Mouse (Mus musculus) liver, embryonic 13.5 days (tissue): ENCODE measurements around the gene Rsbn1l. TPM values are rescaled to one million over a fixed set of nuclear protein-coding genes. Genes with fewer than 3 reads are reported as not detected.
A peak's percentile ranks its signal among the peaks of the same experiment; 100 is the strongest.

Experiments used
- ATAC-seq: fragments of 200-750 bp; cut with Nextera tagmentation; 2 replicates; pipeline ENCODE4 v1.8.0; 2017; ENCODE audit warnings: low read depth, mild to moderate bottlenecking, moderate number of reproducible peaks, moderate library complexity
- DNase-seq: peaks from one replicate; pipeline ENCODE4 v3.0.0; 2022
- H3K27ac ChIP-seq: fragments of 300-500 bp; sonication (generic); 2 replicates; pipeline ENCODE4 v1.5.1; 2015; ENCODE audit warnings: moderate library complexity, mild to moderate bottlenecking, inconsistent platforms
- H3K27me3 ChIP-seq: fragments of 300-500 bp; sonication (generic); 2 replicates; pipeline ENCODE4 v1.6.1; 2015; ENCODE audit warnings: mild to moderate bottlenecking, inconsistent platforms
- H3K36me3 ChIP-seq: fragments of 300-500 bp; sonication (generic); 2 replicates; pipeline ENCODE4 v1.6.1; 2015; ENCODE audit warnings: mild to moderate bottlenecking, inconsistent platforms
- H3K4me1 ChIP-seq: fragments of 300-500 bp; sonication (generic); replicated peaks from 2 replicates; pipeline ENCODE4 v1.6.1; 2015; ENCODE audit warnings: inconsistent platforms
- H3K4me2 ChIP-seq: fragments of 300-500 bp; sonication (generic); 2 replicates; pipeline ENCODE4 v1.6.1; 2015; ENCODE audit warnings: inconsistent platforms, mild to moderate bottlenecking, moderate library complexity
- H3K4me3 ChIP-seq: fragments of 300-500 bp; sonication (generic); replicated peaks from 2 replicates; pipeline ENCODE4 v1.5.1; 2015; ENCODE audit warnings: mild to moderate bottlenecking, inconsistent platforms
- H3K9ac ChIP-seq: fragments of 300-500 bp; sonication (generic); 2 replicates; pipeline ENCODE4 v1.6.1; 2015; ENCODE audit warnings: mild to moderate bottlenecking, inconsistent platforms
- H3K9me3 ChIP-seq: fragments of 300-500 bp; sonication (generic); replicated peaks from 2 replicates; pipeline ENCODE4 v1.6.1; 2016; ENCODE audit warnings: inconsistent platforms
- WGBS: fragments of 180-500 bp; shearing (Covaris S2); methylation state at CpG from one replicate; pipeline ENCODE4 v1.1.7; 2015; ENCODE audit not compliant: insufficient replicate concordance; 5-methylcytosine and 5-hydroxymethylcytosine counted together
- polyA plus RNA-seq: library from polyadenylated mRNA; unstranded; fragments of >200 nt; fragmentation: Nextera tagmentation; extraction: Ambion mirVana; gene quantifications from 2 replicates; pipeline ENCODE4 v1.2.1, GENCODE M21; 2015

Gene Rsbn1l
- polyA plus RNA-seq, 1 experiment from 2014 or later, result 4.0 TPM

DNA sequence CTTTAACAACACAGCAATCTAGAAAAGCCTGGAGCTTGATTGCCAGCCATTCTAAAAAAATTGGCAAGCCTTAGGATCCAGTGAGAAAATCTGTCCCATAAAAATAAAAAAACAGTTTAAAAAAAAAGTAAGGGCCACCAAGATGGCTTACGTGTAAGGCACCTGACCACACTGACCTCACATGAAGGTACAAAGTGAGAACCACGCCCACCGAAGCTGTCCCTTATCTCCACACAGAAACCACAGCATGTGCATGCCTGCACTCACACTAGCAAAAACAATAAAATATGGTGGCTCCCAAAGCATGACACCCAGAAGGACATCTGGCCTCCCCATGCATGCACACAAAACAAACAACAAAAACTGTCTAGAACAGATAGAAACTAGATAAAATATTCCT is 24.9 kb downstream of the Rsbn1l start:
- Histone ChIP-seq H3K4me3 (no peak overlapping the region), H3K4me1 (peaks cover 65% of the 10 kb centered on the region), H3K9ac (no peak overlapping the region), H3K4me2 (no peak overlapping the region), H3K9me3 (no peaks in the 10 kb centered on the region), H3K36me3 (no peaks in the 10 kb centered on the region), H3K27ac (peak overlapping the region; percentile 59), H3K27me3 (no peaks in the 10 kb centered on the region)
- WGBS, result 10% methylated on average over 3 of the region's 3 CpGs
- peak; percentile 69 for ATAC-seq
- peak; percentile 63 for DNase-seq

DNA sequence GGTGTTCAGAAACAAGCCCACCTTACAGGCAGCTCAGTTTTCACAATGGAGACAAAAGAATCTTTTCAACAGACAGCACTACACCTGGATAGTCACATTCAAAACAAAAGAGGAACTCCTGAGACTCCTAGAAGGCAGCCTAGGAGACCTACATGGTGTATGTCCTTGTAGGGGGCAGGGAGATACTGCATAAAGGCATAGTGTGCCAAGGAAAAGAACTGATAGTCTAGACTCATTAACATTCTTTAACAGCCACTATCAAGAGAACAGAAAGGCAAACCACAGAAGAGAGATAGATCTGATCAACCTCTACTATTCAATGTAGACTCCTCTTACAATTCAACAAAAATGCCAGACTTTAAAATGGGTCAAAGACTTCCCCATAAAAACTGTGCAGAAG is 25.8 kb downstream of the Rsbn1l start:
- H3K4me2 ChIP-seq, result no peak overlapping the region
- no peak for DNase-seq
- no peak overlapping the region for H3K4me3 ChIP-seq
- H3K4me1 ChIP-seq, result peaks cover 57% of the 10 kb centered on the region
- H3K9ac ChIP-seq, result no peak overlapping the region
- H3K9me3 ChIP-seq, result no peaks in the 10 kb centered on the region
- H3K36me3 ChIP-seq, result no peaks in the 10 kb centered on the region
- no peaks in the 10 kb centered on the region for H3K27me3 ChIP-seq
- H3K27ac ChIP-seq, result 0 out of 2 replicates have a peak overlapping the region, but pooled peaks have one; percentile 59
- ATAC-seq, result peak; percentile 67

DNA sequence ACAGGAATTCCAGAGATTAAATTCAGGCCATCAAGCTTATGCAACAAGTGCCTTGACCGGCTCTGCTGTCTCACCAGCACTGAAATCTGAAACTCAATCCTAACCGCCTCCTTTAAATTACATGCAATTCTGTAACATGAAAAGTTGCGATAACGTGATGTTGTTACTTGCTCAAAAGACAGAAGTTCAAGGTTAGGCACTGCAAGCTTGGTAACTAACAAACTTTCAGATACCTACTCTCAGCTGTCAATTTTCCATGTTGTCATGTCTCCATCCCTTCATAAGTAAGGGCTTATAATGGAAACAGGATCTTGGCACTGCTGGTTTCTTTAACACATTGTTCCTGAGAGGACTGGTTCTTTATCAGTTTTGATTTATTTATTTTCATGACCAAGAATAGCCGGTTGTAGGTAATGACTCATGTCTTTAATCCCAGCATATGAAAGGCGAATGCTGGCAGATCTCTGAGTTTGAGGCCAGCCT is 26.5 kb downstream of the Rsbn1l start:
- Histone ChIP-seq H3K9me3 (no peaks in the 10 kb centered on the region), H3K4me2 (no peak overlapping the region), H3K27me3 (no peaks in the 10 kb centered on the region), H3K9ac (no peak overlapping the region), H3K4me3 (no peak overlapping the region), H3K4me1 (peaks cover 49% of the 10 kb centered on the region), H3K27ac (no peak overlapping the region), H3K36me3 (no peaks in the 10 kb centered on the region)
- no peak for ATAC-seq
- WGBS, result 74% methylated on average over 6 of the region's 6 CpGs
- no peak for DNase-seq

DNA sequence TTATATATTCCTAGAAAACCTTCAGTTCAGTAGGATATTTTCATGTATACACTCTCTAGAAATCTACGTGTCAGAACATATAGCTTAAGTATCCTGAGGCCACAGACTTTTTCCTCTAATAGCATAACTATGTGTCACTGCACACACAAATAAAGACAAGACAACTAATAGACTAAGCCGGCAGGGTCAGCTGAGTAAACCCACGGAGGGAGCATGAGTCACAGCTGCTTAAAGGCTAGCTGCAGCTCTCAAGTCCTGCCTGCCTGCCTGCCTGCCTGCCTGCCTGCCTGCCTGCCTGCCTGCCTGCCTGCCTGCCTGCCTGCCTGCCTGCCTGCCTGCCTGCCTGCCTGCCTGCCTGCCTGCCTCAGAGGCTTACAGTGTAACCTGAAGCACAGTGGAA is 30.7 kb downstream of the Rsbn1l start:
- ATAC-seq, result no peak
- H3K27me3 ChIP-seq, result no peaks in the 10 kb centered on the region
- H3K4me1 ChIP-seq, result peaks cover 11% of the 10 kb centered on the region
- H3K27ac ChIP-seq, result no peak overlapping the region
- no peaks in the 10 kb centered on the region for H3K9me3 ChIP-seq
- no peak overlapping the region for H3K4me2 ChIP-seq
- 67% methylated on average over 3 of the region's 3 CpGs for WGBS
- H3K36me3 ChIP-seq, result peaks cover 5% of the 10 kb centered on the region; the same call in 1 of the 2 replicates
- no peak for DNase-seq
- H3K4me3 ChIP-seq, result no peak overlapping the region
- H3K9ac ChIP-seq, result no peak overlapping the region

DNA sequence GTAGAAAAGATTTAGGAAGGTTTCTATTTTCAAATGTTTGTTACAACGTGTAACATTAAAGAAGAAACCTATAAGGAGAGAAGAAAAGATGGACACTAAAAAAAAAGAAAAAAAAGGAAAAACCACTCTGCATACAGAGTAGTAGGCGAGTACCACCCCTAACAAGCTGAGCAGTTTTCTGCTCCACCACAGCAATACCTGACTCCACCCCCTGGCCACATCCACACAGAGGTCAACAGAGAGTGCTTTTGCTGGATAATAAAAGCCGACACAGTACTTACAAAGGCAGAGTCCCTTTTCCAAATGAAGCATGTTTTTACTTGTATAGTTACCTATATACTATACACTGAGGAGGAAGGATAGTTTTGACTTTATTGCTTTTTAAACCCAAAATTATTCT is 31.6 kb downstream of the Rsbn1l start:
- H3K4me3 ChIP-seq, result no peak overlapping the region
- 64% methylated on average over 3 of the region's 3 CpGs for WGBS
- peaks cover 8% of the 10 kb centered on the region for H3K36me3 ChIP-seq
- no peak overlapping the region for H3K27ac ChIP-seq
- no peak for DNase-seq
- ATAC-seq, result no peak
- no peaks in the 10 kb centered on the region for H3K27me3 ChIP-seq
- H3K4me2 ChIP-seq, result no peak overlapping the region
- H3K4me1 ChIP-seq, result peaks cover 3% of the 10 kb centered on the region
- H3K9me3 ChIP-seq, result no peaks in the 10 kb centered on the region
- H3K9ac ChIP-seq, result no peak overlapping the region

DNA sequence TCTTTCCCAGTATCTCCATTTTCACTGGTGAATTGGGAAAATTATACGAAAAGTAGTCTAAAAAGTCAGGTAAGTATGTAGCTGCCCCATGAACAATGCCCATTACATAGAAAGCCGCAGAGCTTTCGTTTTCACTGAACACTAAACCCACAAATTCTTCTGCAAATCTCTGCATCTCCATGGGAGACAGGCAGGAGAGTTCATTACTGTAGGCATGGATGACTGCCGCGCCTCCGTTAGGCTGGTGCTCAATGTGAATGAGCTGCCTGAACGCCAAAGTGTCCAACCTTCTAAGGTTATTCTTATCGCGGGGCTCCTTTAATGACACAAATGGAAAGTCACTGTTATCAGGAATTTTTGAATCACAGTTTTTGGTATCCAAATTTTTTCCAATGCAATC is 36.6 kb downstream of the Rsbn1l start:
- DNase-seq (no peak), ATAC-seq (no peak)
- no peaks in the 10 kb centered on the region for H3K9me3 ChIP-seq
- H3K4me1 ChIP-seq, result peaks cover under 1% of the 10 kb centered on the region; the same call in 1 of the 2 replicates
- H3K27me3 ChIP-seq, result no peaks in the 10 kb centered on the region
- H3K27ac ChIP-seq, result no peak overlapping the region
- WGBS, result 92% methylated on average over 9 of the region's 9 CpGs
- peaks cover 16% of the 10 kb centered on the region for H3K36me3 ChIP-seq
- no peak overlapping the region for H3K4me3 ChIP-seq
- no peak overlapping the region for H3K9ac ChIP-seq
- H3K4me2 ChIP-seq, result no peak overlapping the region

DNA sequence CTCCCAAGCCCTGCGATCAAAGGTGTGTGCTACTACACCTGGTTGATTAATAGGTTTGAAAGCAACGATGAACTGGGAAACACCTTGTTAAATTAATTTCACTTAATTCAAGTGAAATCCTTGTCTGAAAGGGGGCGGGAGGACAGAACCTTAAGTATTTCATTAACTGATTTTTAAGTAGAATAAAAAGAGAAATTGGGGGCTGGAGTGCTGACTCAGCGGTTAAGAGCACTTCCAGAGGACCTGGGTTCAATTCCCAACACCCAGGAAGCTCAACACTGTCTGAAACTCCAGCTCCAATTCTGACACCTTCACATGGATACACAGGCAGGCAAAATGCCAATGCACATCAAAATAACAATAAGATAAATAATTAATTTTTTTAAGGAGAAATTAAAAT is 37.2 kb downstream of the Rsbn1l start:
- Histone ChIP-seq H3K9me3 (no peaks in the 10 kb centered on the region), H3K27ac (no peak overlapping the region), H3K4me3 (no peak overlapping the region), H3K9ac (no peak overlapping the region), H3K27me3 (no peaks in the 10 kb centered on the region), H3K4me2 (no peak overlapping the region), H3K4me1 (peaks cover 4% of the 10 kb centered on the region; the same call in 1 of the 2 replicates), H3K36me3 (peaks cover 16% of the 10 kb centered on the region)
- ATAC-seq, result no peak
- 88% methylated on average over 4 of the region's 4 CpGs for WGBS
- DNase-seq, result no peak

DNA sequence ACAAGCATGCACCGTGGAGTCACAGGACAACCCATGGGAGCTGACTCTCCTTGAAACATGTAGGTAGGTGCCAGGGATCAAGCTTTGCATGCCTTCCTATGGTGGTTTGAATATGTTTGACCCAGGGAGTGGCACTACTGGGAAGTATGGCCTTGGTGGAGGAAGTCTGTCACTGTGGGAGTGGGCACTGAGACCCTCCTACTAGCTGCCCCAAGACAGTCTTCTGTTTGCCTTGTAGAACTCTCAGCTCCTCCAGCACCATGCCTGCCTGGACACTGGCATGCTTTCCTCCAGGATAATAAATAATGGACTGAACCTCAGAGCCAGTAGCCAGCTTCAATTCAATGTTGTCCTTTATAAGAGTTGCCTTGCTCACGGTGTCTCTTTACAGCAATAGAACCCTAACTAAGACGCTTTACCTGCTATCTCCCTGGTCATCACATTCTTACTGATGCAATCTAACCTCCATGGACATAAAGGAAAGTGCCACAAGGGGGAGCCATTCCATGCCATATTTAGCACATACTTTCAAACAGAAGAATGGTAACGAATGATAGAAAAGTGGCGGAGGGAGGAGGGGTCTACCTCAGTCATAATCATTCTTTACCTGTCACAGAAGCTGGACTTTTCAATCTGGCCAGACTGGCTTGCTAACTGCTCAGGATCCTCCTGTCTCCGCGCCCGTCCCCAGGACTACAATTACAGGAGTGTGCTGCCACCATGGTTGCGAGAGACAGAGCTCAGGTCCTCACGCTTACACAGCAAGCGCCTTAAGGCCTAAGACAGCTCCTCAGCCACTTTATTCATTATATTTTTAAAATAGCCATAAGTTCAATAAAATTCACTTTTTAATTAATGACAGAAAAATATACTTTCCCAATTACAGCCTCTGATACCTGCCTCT is 42.6 kb downstream of the Rsbn1l start:
- Histone ChIP-seq H3K36me3 (peaks cover 7% of the 10 kb centered on the region), H3K27me3 (no peaks in the 10 kb centered on the region), H3K9ac (no peak overlapping the region), H3K4me1 (peaks cover 9% of the 10 kb centered on the region), H3K4me3 (no peak overlapping the region), H3K4me2 (no peak overlapping the region), H3K27ac (no peak overlapping the region; the same call in 1 of the 2 replicates), H3K9me3 (no peaks in the 10 kb centered on the region)
- ATAC-seq (peak; percentile 39; the same call in 1 of the 2 replicates), DNase-seq (no peak)
- WGBS, result 83% methylated on average over 11 of the region's 11 CpGs

DNA sequence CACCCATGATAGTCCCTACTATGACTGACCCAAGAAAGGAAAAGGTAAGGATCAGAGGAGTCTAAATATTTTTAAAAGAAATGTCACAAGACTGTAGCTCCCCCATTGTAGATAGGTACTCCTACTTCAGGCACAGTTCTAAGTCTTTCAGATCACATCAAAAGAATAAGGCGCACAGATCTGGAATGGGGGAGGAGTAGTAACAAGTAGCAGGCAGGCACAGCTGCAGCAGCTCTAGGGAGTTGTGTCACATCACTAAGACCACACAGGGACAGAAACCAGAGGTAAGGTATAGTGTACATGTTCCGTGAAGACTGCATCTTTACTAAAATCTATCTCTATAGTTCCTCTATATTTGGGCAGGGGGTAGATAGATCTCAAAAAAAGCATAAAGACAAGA is 44.5 kb downstream of the Rsbn1l start:
- Histone ChIP-seq H3K4me3 (no peak overlapping the region), H3K27me3 (no peaks in the 10 kb centered on the region), H3K4me1 (peaks cover 13% of the 10 kb centered on the region), H3K4me2 (no peak overlapping the region), H3K9me3 (no peaks in the 10 kb centered on the region), H3K27ac (no peak overlapping the region), H3K36me3 (peaks cover 17% of the 10 kb centered on the region), H3K9ac (no peak overlapping the region)
- DNase-seq, result no peak
- ATAC-seq, result no peak
- WGBS, result 82% methylated on average over 2 of the region's 2 CpGs

DNA sequence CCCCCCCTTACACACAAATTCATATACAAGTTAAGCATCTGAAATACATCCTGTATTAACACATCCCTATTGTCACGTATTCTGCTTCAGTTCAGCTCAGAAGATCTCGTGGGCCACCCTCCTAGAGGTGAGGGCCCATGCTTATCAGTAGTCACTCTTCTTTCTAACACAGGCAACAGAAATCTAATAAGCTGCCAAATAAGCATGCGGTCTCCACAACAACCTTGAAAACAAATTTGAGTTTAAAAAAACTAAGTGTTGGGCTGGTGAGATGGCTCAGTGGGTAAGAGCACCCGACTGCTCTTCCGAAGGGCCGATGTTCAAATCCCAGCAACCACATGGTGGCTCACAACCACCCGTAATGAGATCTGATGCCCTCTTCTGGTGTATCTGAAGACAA is 50.0 kb downstream of the Rsbn1l start:
- Histone ChIP-seq H3K27me3 (no peaks in the 10 kb centered on the region), H3K27ac (no peak overlapping the region), H3K9ac (no peak overlapping the region), H3K9me3 (no peaks in the 10 kb centered on the region), H3K4me2 (no peak overlapping the region), H3K4me1 (peaks cover 27% of the 10 kb centered on the region), H3K4me3 (no peak overlapping the region), H3K36me3 (peaks cover 44% of the 10 kb centered on the region)
- WGBS, result 61% methylated on average over 7 of the region's 7 CpGs
- peak; percentile 72; the same call in 1 of the 2 replicates for ATAC-seq
- DNase-seq, result no peak

DNA sequence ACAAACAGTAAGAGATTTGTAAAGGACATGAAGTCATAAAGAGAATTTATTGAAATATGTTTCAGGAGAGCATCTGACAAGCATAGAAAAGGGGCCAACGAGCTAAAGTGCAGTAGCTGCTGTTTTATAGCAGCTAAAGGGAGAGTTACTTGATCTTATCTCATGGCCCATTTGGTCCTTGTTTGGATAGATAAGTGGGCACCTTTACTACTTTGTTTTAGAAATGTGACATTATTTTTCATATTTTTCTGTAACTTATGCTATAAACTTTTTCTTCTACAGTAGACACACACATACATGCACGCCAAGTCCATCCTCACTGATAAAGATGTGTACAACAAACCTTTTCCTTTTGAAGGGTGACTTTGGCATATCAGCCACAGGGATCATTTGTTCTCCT is 50.8 kb downstream of the Rsbn1l start:
- WGBS, result 38% methylated on average over 2 of the region's 2 CpGs
- H3K4me1 ChIP-seq, result peaks cover 29% of the 10 kb centered on the region
- ATAC-seq (no peak; the same call in 1 of the 2 replicates), DNase-seq (no peak)
- H3K27ac ChIP-seq, result peak overlapping the region; percentile 34; the same call in 1 of the 2 replicates
- peaks cover 51% of the 10 kb centered on the region for H3K36me3 ChIP-seq
- H3K9ac ChIP-seq, result no peak overlapping the region
- H3K4me2 ChIP-seq, result no peak overlapping the region
- no peaks in the 10 kb centered on the region for H3K27me3 ChIP-seq
- no peak overlapping the region for H3K4me3 ChIP-seq
- no peaks in the 10 kb centered on the region for H3K9me3 ChIP-seq

DNA sequence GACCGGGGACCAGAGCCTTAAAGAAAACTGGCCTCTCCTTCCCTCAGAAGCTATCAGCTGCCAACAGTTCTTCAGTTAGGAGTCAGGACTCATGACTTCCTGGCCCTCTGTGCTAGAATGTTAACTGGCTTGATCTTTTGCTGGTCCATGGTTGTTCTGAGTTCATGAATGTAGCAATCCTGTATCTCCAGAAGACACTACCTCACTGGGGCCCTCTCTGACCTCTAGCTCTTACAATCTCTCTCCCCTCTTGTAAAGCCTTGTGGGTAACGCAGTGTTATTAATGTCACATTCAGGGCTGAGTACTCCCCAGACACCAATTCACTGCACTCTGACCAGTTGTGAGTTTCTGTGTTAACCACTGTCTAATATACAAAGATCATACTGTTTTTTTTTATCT is 51.6 kb downstream of the Rsbn1l start:
- no peak overlapping the region for H3K4me3 ChIP-seq
- H3K36me3 ChIP-seq, result peaks cover 54% of the 10 kb centered on the region
- H3K9ac ChIP-seq, result no peak overlapping the region
- no peak overlapping the region for H3K4me2 ChIP-seq
- DNase-seq (no peak), ATAC-seq (peak; percentile 52)
- H3K27ac ChIP-seq, result peak overlapping the region; percentile 35
- H3K9me3 ChIP-seq, result no peaks in the 10 kb centered on the region
- H3K27me3 ChIP-seq, result no peaks in the 10 kb centered on the region
- peaks cover 33% of the 10 kb centered on the region for H3K4me1 ChIP-seq
- 35% methylated on average over 2 of the region's 2 CpGs for WGBS
